Mouse (Mus musculus) cerebellum, postnatal 36 days (tissue): ENCODE data around the gene Uts2b.

Experiments
- DNase-seq, 2 experiments: peaks; one replicate each; pipeline ENCODE4 v3.0.0; 2021 to 2022; ENCODE audit warnings: mixed read lengths in 2 of 2

Gene Uts2b

DNA sequence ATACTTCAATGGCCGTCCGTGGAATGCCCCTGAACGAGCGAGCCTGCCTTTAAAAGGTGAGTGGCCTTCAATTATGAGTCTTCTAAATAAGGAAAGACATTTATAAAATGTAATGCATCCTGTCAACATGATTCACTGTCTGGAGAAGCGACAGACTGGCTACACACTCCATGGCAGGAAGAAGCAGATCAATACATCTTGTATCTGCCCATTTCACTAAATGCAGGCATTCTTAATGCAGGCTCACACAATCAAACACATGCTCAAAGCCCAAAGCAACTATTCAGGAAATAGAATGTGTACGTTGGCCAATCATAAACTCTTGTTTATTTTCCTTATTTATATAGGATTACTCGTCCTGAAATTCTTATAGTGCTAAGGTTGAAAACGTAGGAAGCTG lies at the start of gene Uts2b:
Gene Uts2b, minus strand, starts transcription at position 49 of the 400 bp plus-strand sequence.
- DNase-seq, result no peak

DNA sequence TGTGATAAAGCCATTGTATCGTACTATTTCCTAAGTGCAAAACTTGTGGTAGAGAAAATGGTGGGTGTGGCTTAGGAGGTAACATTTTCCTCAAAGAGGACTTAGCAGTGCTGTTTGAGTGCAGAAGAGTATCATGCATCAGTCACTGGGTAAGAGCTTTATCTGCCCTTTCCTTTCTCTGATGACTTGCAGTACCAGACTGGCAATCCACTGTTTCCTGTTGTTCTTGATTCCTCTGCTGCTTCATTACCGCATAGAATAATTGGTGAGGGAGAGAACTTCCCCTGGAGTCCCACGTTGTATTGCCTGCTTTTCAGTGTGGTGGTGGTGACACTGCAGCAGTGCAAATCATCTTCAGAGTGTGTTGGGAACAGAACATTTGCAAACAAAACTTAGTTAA lies 47.6 kb upstream of the Uts2b start:
- no peak for DNase-seq

DNA sequence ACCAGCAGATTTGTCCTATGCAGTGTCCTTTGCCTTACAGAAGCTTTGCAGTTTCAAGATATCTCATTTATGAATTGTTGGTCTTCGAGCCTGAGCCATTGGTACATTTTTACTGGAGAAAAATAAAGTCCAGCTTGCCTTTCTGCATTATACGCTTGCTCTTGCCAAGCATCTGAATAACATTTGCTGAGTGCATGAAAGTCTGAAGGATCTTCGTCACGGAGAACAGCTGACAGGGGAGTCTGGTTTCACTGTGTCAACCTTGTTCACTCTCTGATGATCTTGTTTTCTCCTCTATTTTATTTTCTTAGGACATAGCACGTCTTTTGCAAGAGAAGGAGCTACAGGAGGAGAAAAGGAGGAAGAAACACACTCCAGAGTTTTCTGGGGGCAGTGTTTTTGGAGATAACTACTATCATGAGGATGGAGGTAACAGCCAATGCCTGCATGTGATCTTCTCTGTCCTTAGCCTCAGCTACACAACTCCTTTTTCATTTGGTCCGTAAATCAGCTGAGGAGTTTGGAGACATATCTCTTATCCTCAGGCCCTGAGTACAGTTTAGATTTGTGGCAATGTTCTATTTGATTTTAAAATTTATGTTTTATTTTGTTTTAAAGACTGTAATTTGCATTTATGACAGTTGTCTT lies 47.0 kb upstream of the Uts2b start:
- DNase-seq, result no peak

DNA sequence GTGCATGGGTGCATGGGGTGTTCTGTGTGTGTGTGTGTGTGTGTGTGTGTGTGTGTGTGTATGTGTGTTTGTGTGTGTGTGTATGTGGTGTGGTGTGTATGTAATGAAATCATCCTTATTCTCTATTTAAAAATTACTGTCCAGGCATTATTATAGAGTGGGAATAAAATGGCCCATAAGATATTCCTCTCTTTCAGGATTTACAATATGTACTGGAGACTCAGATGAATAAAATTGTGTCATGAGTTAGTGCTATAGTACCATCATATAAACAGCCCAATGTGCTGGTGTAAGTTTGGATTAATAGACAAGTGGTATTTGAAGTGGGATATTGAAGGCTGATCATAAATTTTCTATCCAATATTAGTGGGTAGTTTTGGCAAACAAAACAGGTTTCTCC lies 34.1 kb upstream of the Uts2b start:
- no peak for DNase-seq

GRCm38 (mm10) chr16:27401579-27401978 lies 31.5 kb upstream of the Uts2b start:
- no peak for DNase-seq

GRCm38 (mm10) chr16:27399719-27400253 lies 29.7 kb upstream of the Uts2b start:
- DNase-seq, result no peak

DNA sequence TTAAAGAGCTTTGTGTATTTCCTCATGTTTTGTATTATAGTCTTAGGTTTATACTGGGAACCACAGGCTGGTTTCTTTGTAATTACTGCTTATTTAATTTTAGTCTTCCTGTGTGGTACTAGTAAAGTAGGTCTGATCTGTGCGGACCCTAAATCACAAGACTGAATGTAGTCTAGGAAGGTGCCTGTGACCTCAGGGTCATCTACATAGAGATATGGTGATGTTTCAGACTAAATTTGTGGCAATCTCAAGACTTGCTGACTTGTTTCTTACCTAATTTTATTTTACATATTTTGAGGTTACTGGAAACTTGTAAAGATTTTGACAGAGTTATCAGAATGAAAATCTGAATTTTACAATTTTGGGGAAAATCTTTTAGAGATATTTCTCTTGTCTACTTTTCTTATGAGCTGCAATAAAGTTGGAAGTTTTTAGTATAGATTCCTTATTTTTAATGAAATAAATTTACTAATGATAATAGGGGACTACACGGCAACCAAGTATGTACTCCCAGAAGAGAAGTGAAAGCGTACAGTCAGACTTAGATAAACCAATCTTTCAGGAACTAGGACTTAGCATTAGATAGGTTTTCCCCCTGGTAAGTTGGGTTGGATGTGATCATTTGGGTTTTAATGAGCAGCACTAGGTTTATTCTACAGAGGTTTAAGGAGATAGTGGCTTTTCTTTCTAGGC lies 29.1 kb upstream of the Uts2b start:
- no peak for DNase-seq

DNA sequence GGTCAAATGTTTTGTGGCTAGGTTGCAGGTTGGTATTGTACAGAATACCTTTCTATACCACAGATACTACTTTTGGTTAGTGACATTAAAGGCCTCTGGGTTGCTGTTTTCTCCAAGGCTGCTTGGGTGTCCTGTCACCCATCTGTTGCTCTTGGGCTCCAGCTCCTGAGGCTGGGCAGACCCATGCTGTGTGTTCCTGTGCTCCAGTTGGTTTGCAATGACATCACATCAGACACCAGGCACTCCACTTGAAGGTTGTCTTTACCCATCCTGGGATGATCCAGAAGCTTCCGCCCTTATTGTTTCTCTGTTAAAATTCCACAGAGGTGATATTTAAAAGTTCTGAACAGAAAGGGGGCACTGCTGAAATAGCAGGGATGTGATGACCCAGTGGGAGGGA lies 26.9 kb upstream of the Uts2b start:
- DNase-seq, result peak in 1 of 2 experiments; percentile 10

GRCm38 (mm10) chr16:27395251-27396037 lies 25.4 kb upstream of the Uts2b start:
- no peak for DNase-seq

GRCm38 (mm10) chr16:27391845-27392244 lies 21.8 kb upstream of the Uts2b start:
- no peak for DNase-seq

- DNase-seq, result no peak
These were observed 20.3 kb upstream of the Uts2b start for GRCm38 (mm10) chr16:27390306-27390705.

- peak in 1 of 2 experiments; percentile 17 for DNase-seq
These were observed 19.7 kb upstream of the Uts2b start for GRCm38 (mm10) chr16:27389534-27390282.

DNA sequence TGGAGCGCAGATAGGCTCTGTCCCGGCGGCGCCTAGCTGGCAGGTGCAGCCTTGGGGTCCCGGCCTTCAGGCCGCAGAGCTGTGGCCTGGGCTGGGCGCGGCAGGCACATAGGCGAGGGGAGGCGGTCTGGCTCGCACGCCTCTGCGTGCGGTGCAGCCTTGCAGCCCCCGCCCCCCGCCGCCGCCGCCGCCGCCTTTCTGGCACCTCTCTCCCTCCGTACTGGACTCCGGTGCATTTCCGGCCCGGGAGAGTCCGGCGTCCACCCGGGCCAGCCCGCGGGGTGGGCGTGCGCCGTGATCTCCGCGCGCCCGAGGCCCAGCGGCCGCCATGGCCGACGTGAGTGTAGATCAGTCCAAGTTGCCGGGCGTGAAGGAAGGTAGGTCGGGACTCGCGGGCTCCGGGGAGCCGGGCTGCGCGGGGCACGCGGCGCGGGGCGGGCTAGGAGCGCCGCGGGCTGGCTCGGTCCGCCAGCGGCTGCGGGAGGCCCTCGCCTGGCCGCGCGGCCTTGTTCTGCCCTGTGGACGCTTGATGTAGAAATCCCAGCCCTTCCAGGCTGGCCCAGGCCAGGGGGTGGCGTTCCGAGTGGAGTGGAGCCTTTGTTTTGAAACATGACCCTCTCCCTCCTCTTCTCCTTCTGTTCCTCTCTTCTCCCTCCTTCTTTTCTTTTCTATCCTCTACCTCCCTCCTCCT lies 18.9 kb upstream of the Uts2b start, which contains the start of gene Ccdc50:
Gene Ccdc50, plus strand, starts transcription at position 109 of the 691 bp plus-strand sequence.
- peak; percentile 83 to 84 for DNase-seq

GRCm38 (mm10) chr16:27387634-27388611 lies 17.9 kb upstream of the Uts2b start:
- peak in 1 of 2 experiments; percentile 16 for DNase-seq

- DNase-seq, result no peak
These were observed 16.9 kb upstream of the Uts2b start for GRCm38 (mm10) chr16:27386850-27387407.

- no peak for DNase-seq
These were observed 15.6 kb upstream of the Uts2b start for GRCm38 (mm10) chr16:27385649-27386048.

- DNase-seq, result no peak
These were observed 15.0 kb upstream of the Uts2b start for GRCm38 (mm10) chr16:27384893-27385603.

- no peak for DNase-seq
These were observed 12.2 kb upstream of the Uts2b start for GRCm38 (mm10) chr16:27382217-27382616.

GRCm38 (mm10) chr16:27376556-27376955 lies 6.5 kb upstream of the Uts2b start:
- no peak for DNase-seq

- no peak for DNase-seq
These were observed 5.3 kb upstream of the Uts2b start for GRCm38 (mm10) chr16:27375318-27375717.
